Mouse (Mus musculus): ENCODE data around the gene Rab3il1.

Rab3il1 gene

GRCm38 (mm10) chr19:10060783-10061590, 59.5 kb downstream of the Rab3il1 start:
- no peak for DNase-seq (ENCODE audit: low spot score in 2 of 2)

DNA sequence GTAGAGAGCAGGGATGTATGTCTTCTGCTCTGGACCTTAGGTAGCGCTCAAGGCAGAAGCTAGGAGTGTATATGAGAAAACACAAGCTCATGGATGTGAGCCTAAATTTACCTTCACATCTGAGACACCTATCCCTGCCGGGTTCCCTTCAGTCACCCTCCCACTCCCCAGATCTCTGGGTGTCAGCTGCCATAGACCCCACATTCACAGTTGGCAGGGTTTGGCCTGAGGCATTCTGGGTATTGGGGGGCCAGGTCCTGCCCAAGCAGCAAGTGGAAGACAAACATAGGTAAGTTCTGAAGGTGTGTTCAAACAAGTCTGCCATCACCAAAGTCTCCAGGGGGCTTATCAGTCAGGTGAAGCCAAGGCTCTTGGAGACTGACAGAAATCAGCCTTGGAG, 60.2 kb downstream of the Rab3il1 start:
- DNase-seq (ENCODE audit: low spot score in 2 of 2) = no peak

DNA sequence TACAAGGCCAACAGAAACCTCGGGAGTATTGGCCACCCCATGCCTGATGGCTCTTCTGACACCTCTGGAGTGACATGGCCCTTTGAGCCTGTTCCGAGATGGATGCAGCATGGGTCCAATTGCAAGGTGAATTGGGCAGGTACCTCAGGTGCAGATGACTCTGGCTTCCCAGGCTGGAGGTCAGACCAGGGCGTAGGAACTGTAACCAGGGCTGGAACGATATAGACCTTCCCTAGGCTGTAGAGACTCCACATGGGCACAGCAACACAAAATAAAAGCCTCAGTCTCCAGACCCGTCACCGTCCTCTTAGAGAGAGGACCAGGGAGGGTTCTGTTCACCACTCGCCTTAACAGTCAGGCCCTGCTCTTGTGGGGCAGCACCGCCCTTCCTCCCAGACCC, 60.8 kb downstream of the Rab3il1 start:
- DNase-seq (ENCODE audit: low spot score in 2 of 2) = no peak

- no peak for DNase-seq (ENCODE audit: low spot score in 2 of 2)
Observed at GRCm38 (mm10) chr19:10062862-10063261, 61.4 kb downstream of the Rab3il1 start.

- peak in 1 of 2 experiments; percentile 43 for DNase-seq (ENCODE audit: low spot score in 2 of 2)
Observed at GRCm38 (mm10) chr19:10064173-10065012, 62.9 kb downstream of the Rab3il1 start.

GRCm38 (mm10) chr19:10065465-10066188, 64.2 kb downstream of the Rab3il1 start:
- DNase-seq (ENCODE audit: low spot score in 2 of 2) = no peak

- DNase-seq (ENCODE audit: low spot score in 2 of 2) = no peak
Observed at GRCm38 (mm10) chr19:10066189-10066500, 64.7 kb downstream of the Rab3il1 start.

DNA sequence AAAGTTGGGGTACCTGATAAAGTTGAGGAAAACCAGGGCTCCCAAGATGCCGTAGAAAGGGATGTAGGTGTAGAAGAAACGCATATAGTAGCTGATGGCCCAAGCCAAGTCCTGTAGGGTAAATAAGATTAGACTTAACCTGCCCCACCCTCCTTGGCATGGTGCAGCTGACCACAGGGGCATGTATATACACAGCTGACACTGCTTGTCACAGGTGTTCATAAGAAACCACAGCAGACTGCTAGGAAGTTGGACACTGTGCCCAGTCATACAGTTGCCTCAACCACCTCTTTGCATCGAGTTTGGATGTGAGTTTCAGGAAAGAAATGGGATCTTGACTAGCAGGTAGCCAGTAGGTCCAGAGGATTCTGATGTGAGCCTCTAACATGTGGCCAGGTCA, 65.0 kb downstream of the Rab3il1 start:
- DNase-seq (ENCODE audit: low spot score in 2 of 2) = no peak

DNA sequence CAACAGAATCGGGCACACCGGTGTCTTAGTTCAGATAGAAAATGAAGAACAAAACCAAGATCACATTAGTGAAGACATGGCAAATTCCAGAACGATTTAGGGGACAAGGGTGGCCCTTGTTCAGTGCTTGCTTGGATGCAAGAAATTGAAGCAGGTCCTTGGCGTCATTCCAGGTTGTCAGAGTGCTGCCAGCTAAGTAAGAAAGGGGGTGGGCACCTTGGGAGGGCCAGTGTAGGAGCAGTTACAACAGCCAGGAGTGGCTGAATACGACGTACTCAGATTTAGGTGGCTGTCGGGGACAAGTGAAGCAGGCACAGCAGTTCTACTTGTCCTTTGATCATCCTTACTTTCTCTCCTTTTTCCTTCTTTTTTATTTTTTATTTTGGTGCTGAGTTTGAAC, 66.2 kb downstream of the Rab3il1 start:
- DNase-seq (ENCODE audit: low spot score in 2 of 2) = no peak

DNA sequence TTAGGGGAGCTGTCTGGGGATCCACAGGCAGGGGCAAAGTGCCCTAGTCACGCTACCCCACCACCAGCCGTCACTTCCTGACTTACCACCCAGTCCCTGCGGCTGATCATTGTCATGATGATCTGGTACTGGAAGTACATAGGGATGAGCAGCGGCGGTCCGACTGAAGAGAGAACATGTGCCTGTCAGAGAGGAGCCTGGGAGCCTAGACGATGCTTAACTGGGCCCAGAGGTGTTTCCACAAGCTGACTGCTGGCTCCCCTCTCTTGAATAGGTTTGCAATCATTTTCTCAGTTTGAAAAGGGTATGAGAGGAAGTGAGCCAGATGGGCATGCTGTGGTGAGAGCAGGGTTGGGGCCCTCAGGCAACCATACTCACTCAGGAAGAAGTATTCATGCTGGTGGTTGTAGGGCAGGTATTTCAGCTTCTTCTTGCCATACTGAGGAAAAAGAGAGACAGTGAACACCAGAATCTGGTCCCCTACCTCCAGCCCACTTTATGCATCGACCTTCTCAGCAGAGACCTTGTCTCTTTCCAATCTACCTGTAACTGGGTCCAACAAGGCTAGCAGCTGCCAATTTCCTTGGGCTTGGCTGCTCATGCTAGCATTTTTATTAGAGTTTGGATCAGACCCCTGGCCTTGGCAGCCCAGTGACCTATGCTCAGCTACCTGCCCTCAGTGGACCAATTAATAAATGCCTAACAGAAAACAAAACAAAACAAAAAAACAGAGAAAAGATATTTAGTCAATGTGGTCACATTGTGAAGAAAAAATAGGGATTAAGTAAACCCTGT, 68.9 kb downstream of the Rab3il1 start:
- DNase-seq (ENCODE audit: low spot score in 2 of 2) = no peak

DNA sequence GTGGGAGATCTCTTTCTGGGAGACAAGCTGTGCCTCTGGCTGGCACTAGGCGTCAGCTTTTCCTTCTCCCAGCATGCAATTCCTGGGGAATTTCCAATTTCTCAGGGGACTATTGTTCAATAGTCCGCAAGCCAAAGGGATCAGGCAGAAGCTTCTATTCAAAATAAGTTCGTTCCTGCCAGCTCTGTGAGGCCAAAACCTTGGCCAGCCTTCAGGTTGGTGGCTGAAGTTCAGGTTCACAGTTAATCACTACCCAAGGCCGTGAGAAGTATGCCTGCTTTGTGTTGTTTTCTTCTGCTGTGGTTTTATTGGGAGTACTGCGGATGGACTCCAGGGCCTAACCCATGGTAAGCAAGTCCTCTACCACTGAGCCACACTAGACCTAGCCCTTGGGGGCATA, 69.7 kb downstream of the Rab3il1 start:
- DNase-seq (ENCODE audit: low spot score in 2 of 2) = no peak

DNA sequence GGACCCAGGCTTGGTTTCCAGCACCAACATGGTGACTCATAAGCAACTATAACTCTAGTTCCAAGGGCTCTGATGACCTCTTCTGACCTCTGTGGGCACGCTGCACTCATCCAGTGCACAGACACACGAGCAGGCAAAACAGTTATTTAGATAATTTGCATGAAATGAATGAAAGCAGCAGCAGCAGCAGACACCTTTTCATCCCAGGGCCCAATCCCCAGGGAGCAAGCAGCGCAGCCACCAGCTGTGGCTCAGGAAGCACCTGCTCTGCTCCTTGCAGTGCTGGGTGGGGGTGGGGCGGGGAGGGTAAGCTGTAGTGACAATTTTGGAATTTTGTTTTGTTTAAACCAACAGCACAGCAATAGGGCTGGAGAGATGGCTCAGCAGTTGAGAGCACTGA, 70.4 kb downstream of the Rab3il1 start:
- peak in 1 of 2 experiments; percentile 6 for DNase-seq (ENCODE audit: low spot score in 2 of 2)

GRCm38 (mm10) chr19:10073145-10073544, 71.7 kb downstream of the Rab3il1 start:
- no peak for DNase-seq (ENCODE audit: low spot score in 2 of 2)

DNA sequence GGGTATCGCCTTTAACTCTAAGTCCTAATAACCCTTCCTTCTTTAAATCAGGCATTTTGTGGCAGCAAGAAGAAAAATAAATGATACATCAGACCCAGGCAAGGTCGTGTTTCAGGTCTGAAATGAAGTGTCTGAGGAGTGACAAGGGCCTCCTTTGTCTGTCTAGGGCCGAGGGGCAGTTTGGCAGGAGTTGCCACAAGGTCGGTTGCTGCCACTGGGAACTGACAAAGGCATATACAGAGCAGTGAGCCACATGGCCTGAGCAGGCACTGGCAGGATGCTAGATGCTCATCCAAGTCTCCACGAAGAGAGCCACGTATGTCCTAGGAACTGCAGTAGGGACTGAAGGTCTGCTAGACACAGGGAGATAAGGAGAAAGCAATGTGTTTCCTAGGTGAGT, 76.9 kb downstream of the Rab3il1 start:
- no peak for DNase-seq (ENCODE audit: low spot score in 2 of 2)

DNA sequence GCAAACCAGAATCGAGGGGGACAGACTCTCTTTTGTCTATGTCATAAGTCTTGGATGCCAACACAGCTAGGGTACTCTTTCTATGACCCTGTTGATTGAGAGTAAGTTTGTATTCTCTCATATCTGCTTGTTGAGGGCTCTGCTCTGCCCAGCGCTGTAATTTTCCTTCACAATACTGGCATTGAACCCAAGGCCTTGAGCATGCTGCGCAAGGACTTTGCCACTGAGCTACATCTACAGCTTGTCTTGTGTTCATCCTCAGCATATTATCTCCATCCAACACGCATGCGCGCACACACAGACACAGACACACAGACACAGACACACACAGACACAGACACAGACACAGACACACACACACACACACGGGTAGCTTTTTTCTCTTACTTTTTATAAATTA, 78.9 kb downstream of the Rab3il1 start:
- no peak for DNase-seq (ENCODE audit: low spot score in 2 of 2)

GRCm38 (mm10) chr19:10082105-10082504, 80.6 kb downstream of the Rab3il1 start:
- DNase-seq (ENCODE audit: low spot score in 2 of 2) = no peak

DNA sequence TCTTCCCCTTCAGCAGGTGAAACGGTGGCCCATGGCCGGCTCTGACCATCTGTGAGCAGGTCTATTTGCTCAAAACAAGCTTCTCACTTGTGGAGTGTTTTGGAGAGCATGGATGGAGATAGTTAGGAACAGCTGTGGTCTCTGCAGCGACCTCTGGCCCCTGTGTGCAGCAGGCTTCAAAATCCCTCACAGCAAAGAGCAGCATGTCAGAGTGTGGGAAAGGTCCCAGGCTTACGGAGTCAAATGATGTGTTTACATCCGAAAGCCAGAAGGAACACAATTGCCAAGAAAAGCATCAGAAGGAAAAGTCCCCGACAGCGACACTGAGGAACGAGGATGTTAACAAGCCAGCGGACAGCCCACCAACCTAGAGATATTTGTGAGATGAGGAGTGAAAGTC, 84.0 kb downstream of the Rab3il1 start:
- no peak for DNase-seq (ENCODE audit: low spot score in 2 of 2)

DNA sequence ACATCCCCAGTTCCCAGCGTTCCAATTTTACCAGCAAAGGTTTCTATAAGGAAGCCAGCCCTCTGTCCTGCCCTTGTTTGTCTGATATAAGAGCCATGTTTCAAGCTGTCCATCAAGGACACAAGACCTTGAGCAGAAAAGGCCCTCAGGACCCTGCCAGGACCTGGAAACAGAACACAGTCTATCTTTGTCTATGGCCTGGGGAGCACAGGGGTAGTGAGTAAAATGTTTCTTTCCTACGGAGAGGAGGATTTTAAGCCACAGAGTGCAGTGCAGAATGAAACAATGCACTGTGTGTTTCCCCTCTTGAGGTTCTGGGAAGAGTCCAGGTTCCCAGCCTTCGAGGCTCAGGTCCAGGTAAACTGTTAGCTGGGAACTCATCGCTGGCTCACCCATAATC, 85.5 kb downstream of the Rab3il1 start:
- no peak for DNase-seq (ENCODE audit: low spot score in 2 of 2)
